Mouse (Mus musculus) testis, adult 2 months (tissue): ENCODE data around the gene Cdc25a.

Experiments
- CTCF ChIP-seq: fragments of 200-500 bp; IDR thresholded peaks from 2 replicates; pipeline ENCODE4 v1.5.1; 2012; ENCODE audit warnings: low read depth, mild to moderate bottlenecking, inconsistent platforms, low read length, moderate library complexity; ENCODE audit not compliant: control insufficient read depth, insufficient read depth, insufficient replicate concordance
- POLR2A ChIP-seq: fragments of 200-500 bp; IDR thresholded peaks from 2 replicates; pipeline ENCODE4 v1.6.1; 2012; ENCODE audit warnings: low read depth, mild to moderate bottlenecking, inconsistent platforms, low read length, moderate library complexity; ENCODE audit not compliant: control insufficient read depth

DNA sequence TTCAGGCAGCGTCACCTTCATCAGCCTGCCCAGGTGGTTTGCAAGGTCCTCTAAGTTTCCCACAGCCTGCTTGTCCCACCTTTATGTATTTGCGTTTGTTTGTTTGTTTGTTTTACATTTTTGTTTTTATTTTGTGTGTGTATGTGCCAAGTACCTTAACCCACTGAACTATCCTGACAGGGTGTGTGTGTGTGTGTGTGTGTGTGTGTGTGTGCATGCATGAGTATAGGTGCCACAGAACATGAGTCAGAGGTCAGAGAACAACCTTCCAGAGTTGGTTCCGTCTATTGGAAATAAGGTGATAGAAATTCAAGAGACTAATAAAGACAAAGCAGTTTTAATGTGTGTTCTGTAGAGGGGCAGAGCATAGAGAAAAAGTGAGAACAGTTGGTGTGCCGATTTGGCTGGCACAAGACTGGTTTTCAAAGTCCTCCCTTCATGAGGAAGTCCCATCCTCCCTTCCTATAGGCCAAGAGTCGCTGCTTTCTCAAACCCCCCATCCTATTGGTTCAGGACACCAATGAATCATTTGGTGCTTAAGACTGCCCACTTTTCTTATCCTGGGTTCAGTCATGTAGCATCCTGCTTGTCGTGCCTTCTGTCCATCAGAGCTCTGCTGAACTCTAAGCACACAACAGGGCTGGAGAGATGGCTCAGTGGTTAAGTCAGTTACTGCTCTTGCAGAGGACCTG, 32.5 kb downstream of the Cdc25a start:
- TF ChIP-seq CTCF = no peak
- TF ChIP-seq POLR2A = no peak
